Mouse (Mus musculus): ENCODE measurements around the gene Zfp618. TPM values are rescaled to one million over a fixed set of nuclear protein-coding genes. Genes with fewer than 3 reads are reported as not detected.

Gene Zfp618
- total RNA-seq (2023): not detected

GRCm38 (mm10) chr4:62965497-62966302, at the start of gene Zfp618:
Gene Zfp618 (plus strand): TSS chr4:62965573.

DNA sequence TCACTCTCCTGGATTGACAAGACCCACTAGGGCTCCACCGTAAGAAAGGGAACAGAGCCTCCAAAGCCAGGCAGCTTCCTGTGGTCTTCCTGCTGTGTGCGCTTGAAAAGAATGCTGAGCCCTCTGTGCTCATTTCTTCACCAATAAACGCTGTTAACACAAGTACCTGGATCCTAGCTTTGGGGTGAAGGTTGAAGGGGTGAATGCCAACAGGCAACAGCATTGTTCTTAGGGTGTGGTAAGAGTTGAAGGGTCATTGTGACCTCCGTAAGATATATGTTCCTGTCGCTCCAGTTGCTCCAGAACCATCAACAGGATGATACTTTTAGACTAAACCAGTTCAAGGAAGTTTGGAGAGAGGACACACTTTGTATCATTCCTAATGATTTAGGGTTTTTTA, 189.3 kb downstream of the Zfp618 start, which contains the start of gene Ambp:
Gene Ambp (minus strand): TSS at position 101 of the 400 bp plus-strand sequence.

DNA sequence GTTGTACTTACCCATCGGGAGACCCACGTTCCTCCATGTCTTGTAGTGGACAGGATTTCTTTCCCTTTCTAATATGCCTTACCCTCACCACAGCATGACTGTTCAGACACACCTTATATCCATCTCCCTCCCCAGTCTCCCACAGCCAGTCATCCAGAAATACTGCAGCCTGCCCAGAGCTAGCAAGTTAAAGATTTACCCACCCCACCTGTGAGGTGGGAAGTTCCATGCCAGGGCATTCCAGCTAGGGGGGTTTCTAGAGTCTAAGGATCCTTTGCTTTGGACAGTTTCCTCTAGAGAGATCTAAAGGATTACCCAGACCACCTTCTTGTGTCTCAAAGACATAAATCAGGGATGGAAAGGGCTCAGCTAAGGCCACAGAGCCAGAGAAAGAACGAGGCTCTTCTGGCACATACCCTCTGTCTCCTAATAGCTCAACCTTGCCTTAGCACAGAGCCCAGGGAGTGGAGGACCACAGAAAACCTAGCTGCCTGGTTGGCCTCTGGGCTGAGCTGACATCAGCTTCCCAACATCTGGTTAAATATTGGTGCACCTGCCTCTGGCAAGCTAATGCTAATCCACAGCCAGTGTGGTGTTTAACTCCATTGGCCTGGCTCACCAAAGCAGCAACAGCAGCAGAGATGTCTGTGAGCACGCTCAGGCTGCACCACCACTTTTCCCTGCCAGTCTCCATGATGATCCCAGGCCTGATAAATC, 206.8 kb downstream of the Zfp618 start, which contains the start of gene Kif12:
Gene Kif12 (minus strand): TSS at position 163 of the 717 bp plus-strand sequence.

Other genes with a start within 250 kb of the Zfp618 start
- not detected for gene Ambp, start 189.2 kb downstream of the Zfp618 start, total RNA-seq (2023)
- not detected for gene Kif12, start 206.6 kb downstream of the Zfp618 start, total RNA-seq (2023)
- gene Col27a1, start 248.4 kb downstream of the Zfp618 start, total RNA-seq (2023): 1 to 10 TPM; 6.7 to 6.8 TPM